Mouse (Mus musculus) MN1 (cell line): ENCODE measurements around the gene Hoxa7.
A peak's percentile ranks its signal among the peaks of the same experiment; 100 is the strongest.

ENCODE experiments used
- DNase-seq: peaks from one replicate; pipeline ENCODE4 v3.0.0-alpha.2; 2016; ENCODE audit warnings: low spot score

Gene Hoxa7

GRCm38 (mm10) chr6:52221337-52221992 lies at the start of gene Hoxa7:
TSS of gene Hoxa7 (minus strand) at chr6:52221854.
- peak; percentile 67 for DNase-seq

DNA sequence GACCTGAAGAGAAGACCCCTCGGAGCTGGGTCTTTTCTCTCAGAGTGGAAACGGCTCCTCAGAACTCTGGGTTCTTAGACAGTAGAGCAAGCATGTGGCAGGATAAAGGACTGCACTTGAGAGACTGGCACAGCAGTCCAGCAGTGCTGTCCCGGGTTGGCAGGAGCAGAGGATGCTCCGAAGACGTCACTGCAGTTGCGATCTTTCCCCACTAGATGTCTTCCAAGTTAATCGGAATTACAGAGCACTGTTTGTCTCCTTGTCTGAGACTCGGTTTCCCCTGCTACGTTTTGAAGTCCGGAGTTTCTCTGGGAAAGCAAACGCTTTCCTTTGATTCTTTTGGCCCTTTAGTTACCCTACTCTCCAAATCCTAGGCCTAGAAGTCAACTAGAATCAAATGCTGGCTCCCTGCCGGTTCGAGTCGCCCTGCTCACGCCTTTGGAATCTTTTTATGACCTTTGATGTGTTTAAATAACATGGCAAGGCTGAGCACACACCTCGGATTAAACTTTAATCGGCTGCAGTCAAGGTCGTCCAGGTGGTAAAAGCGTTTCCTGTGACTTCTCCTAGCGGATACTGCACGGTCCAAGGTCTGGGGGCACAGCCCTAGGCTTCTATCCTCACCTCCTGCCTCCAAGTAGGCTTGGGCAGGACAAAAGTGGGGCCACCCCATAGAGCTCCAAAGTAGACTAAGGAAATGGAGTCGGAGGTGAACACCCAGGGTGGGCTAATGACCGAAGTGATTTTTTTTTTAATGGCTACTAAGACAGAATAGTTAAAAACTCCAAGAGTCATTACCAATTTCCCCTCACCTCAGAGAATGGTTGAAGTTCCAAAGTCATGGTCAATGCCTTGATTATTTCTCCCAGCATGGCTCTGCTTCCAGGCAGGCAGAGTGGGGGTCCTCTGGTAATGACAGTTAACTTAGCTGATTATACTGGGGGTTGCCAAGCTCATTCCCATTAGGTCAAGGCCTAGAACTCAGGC lies 49.1 kb upstream of the Hoxa7 start:
- peak; percentile 37 for DNase-seq

DNA sequence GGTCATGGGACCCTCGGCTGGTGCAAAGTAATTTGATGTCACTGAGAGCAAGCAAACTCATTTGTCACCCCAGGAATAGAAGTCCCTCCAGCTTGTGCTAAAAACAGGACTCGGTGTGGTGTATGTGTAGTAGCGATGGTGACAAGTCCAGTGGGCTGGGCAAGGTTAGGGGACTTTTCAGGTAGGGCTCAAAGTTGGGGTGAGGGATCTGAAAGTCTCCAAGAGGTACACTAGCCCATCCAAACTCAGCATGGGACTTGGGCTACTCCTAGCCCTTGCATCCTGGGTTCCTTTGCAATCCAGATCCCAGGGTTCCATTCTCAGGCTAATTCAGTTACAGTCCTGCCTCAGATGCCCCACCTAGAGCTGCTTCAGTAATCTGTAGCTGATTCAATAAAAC lies 47.1 kb upstream of the Hoxa7 start:
- no peak for DNase-seq

- no peak for DNase-seq
Observed at GRCm38 (mm10) chr6:52268341-52268740, 46.7 kb upstream of the Hoxa7 start.

GRCm38 (mm10) chr6:52267691-52268090 lies 46.0 kb upstream of the Hoxa7 start:
- no peak for DNase-seq

DNA sequence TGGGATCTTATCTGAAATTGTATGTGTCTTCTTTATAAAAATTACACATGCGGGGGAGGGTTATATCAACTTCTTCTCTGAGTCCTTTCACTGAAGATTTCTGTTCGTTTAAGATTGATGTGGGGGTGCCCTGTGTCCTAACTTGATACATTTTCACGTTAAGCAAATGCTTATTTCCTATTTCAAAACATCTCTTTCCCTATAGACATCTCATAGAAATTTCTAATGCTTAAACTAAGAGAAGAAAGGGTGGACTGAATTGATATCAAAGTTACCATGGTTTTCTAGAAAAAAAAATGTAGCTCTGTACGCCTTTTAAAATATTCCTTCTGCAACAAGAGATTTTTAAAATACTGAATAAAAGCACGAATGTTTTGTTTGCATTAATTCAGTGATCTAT lies 45.6 kb upstream of the Hoxa7 start:
- DNase-seq, result no peak

DNA sequence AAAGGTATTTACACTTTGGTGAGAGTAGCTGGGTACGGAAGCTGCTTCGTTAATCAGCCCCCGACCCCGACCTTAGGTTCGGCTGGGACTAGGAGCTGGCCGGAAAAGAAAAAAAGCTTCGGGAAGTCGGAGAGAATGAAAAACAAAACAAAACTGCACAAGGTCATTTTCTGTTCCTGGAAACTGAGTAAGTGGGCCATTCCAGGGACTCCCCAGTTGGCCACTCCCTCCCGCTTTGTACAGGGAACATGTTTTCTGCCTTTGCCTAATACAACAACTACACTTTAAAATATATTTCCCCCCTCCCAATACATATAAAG lies 45.0 kb upstream of the Hoxa7 start:
- DNase-seq, result no peak

- DNase-seq, result no peak
Observed at GRCm38 (mm10) chr6:52265913-52266665, 44.4 kb upstream of the Hoxa7 start.

DNA sequence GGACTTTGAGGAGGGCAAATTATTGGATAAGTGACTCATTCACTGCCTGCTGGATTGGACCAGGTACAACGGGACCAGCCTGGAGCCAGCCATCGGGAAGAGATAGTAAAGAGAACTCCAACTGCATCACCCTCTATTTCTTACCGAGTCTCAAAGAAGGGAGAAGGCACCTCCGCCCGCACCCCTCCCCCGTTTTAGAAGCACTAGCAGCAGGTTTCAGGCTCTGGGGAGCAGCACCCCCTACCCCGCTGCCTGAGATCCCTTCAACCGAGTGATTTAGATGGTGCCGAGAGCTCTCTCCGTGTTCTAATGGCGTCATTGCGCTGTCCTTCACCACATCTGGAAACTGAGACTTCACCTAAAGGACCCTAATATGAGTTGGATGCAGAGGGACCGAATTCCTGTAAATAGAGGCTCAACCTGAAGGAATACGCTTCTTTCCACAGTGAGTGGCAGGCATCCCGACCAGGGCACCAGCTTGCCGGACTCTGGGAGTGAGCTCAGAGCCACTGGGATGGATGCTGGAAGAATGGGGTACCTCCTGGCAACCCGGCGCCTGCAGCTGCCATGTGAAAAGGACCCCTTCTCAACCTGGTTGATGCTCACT lies 43.8 kb upstream of the Hoxa7 start:
- no peak for DNase-seq

GRCm38 (mm10) chr6:52264106-52264790 lies 42.6 kb upstream of the Hoxa7 start:
- DNase-seq, result no peak

- no peak for DNase-seq
Observed at GRCm38 (mm10) chr6:52263321-52263585, 41.6 kb upstream of the Hoxa7 start.

- DNase-seq, result no peak
Observed at GRCm38 (mm10) chr6:52262463-52263320, 41.0 kb upstream of the Hoxa7 start.

- no peak for DNase-seq
Observed at GRCm38 (mm10) chr6:52261751-52262462, 40.3 kb upstream of the Hoxa7 start.

DNA sequence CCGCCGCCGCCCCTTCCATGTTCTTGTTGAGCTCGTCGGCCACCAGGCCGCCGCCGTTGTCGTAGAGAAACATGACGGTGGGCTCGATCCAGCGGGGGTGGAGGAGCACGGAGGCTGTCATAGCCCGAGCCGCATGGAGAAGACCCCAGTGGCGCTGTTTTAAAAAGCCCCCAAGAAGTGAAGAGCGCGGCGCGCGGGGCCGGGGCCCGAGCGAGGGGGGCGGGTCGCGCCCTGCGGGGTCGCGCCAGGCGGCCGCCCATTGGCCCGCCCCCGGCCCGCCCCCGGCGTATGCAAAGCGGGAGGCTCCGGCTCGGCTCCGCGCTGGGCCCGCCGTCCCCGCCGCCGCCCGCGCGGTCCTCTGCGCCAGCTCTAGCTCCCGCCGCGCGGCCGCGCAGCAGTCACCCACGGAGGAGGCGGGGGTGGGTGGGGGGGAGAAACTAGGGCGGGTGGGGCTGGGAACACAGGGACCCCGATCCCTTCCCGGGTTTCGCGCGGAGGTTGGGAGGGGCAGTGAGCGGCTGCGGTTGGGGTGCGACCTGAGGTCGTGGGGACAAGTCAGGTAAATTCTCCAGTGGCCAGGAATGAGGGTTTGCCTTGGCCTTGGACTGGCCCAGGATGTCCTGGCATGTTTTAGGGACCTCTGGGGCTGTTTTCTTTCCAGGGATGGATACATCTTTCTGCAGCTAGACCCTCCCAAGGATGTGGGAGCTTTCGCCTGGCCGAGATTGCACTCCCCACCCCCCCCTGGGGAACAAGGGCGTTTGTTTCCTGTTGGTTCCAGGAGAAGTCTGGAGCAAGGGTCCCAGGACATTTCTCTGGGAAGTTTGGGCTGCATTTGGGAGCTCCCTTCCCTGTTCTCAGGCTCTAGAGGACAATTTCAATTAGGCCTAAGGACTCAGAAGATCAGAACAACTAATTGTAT lies 39.3 kb upstream of the Hoxa7 start, which contains the start of gene Hoxa13:
Hoxa13 (minus strand) TSS at position 227 of the 922 bp plus-strand sequence.
- DNase-seq, result no peak

- DNase-seq, result no peak
Observed at GRCm38 (mm10) chr6:52259811-52260261, 38.2 kb upstream of the Hoxa7 start.

DNA sequence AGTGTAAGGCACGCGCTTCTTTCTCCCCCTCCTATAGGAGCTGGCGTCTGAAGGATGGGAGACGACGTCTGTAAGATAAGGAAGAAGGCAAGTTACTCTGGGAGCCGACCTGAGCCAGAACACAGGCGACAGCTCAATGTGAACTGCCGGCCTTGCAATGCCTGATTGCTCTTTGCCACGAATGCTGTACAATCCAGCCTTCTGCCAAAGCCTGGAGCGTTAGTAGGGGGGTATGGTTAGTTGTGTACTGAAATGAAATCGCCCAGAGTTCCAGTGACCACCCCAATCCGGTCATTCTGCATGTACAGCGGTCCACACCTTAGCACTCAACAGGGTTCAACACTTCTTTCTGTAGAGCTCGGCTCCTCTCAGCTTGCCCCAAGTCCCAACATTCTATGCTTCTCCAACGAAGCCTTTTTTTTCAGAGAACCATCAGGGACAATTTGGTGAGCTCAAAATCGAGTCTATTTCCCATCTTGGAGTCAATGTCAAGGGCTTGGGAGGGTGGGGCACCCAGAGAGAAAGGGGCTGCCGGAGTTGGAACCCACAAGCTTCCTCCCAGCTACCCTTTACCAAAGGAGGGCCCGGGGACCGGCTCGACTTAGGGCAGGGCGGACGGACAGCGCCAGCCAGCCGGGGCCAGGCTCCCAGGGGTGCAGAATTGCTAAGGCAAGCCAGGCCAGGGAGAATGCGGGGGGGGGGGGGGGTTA lies 37.6 kb upstream of the Hoxa7 start:
- DNase-seq, result no peak

DNA sequence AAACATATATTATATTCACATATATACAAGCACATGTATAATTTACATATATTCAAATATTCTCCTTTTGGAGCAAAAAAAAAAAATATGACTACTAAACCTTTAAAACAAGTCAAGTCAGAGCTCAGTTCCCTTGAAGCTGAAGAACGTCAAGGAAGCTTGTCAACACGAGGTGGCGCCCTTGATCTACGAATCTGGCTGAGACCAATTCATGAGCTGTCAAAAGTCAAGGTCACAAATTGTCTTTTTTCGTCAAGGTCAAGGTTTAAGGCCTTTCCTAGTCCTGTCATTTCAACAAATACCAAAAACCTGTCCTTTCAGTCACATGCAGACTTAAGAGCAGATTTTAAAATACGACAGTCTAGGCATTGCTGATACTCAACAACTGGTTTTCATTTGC lies 35.3 kb upstream of the Hoxa7 start:
- DNase-seq, result peak; percentile 56
